Mouse (Mus musculus): ENCODE measurements around the gene Rab26. TPM values are rescaled to one million over a fixed set of nuclear protein-coding genes. Genes with fewer than 3 reads are reported as not detected.
A peak's percentile ranks its signal among the peaks of the same experiment; 100 is the strongest.

Gene Rab26
- polyA plus RNA-seq, 1 experiment from 2014 or later = 0.64 TPM

GRCm38 (mm10) chr17:24529883-24530282, 4.1 kb downstream of the Rab26 start:
- H3K4me2 ChIP-seq = peak overlapping the region; percentile 85
- H3K27ac ChIP-seq (replicated peaks) = peak overlapping the region; percentile 84
- H3K9me3 ChIP-seq (replicated peaks) = no peaks in the 10 kb centered on the region
- peaks cover 21% of the 10 kb centered on the region; the same call in 1 of the 2 replicates for H3K36me3 ChIP-seq (replicated peaks)
- peaks cover 77% of the 10 kb centered on the region for H3K4me1 ChIP-seq (replicated peaks)
- peak overlapping the region; percentile 78 for H3K4me3 ChIP-seq (replicated peaks)
- 17% methylated on average over 5 of the region's 5 CpGs for WGBS (ENCODE audit: insufficient replicate concordance)
- no peak for ATAC-seq (ENCODE audit: insufficient read depth)
- H3K27me3 ChIP-seq = no peaks in the 10 kb centered on the region
- H3K9ac ChIP-seq = peak overlapping the region; percentile 67

GRCm38 (mm10) chr17:24529007-24529451, 5.0 kb downstream of the Rab26 start:
- peaks cover 77% of the 10 kb centered on the region for H3K4me1 ChIP-seq (replicated peaks)
- no peaks in the 10 kb centered on the region for H3K27me3 ChIP-seq
- WGBS (ENCODE audit: insufficient replicate concordance) = 1% methylated on average over 4 of the region's 4 CpGs
- no peak for ATAC-seq (ENCODE audit: insufficient read depth)
- H3K9me3 ChIP-seq (replicated peaks) = no peaks in the 10 kb centered on the region
- peak overlapping the region; percentile 84 for H3K27ac ChIP-seq (replicated peaks)
- peak overlapping the region; percentile 78 for H3K4me3 ChIP-seq (replicated peaks)
- peak overlapping the region; percentile 67 for H3K9ac ChIP-seq
- peak overlapping the region; percentile 85 for H3K4me2 ChIP-seq
- H3K36me3 ChIP-seq (replicated peaks) = peaks cover 21% of the 10 kb centered on the region; the same call in 1 of the 2 replicates

DNA sequence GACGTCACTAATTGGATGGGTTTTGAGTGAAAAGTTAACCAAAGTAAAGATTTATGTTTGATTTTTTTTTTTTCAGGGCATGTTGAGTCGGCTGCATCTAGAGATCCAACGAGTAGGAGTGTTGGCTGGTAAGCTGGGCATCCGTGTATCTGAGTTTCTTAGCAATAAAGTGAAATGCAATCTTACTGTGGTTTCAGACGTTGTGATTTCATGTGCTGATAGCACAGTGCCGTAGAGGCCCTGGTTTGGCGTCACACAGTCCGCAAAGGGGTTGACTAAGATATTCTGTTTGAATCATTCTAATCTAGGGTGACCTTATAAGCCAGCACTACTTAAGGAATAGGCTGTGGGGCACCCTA, 5.5 kb downstream of the Rab26 start:
- no peaks in the 10 kb centered on the region for H3K27me3 ChIP-seq
- H3K9ac ChIP-seq = peak overlapping the region; percentile 67
- peaks cover 21% of the 10 kb centered on the region; the same call in 1 of the 2 replicates for H3K36me3 ChIP-seq (replicated peaks)
- peaks cover 72% of the 10 kb centered on the region for H3K4me1 ChIP-seq (replicated peaks)
- H3K27ac ChIP-seq (replicated peaks) = peak overlapping the region; percentile 84
- no peak for ATAC-seq (ENCODE audit: insufficient read depth)
- H3K4me2 ChIP-seq = peak overlapping the region; percentile 85
- H3K9me3 ChIP-seq (replicated peaks) = no peaks in the 10 kb centered on the region
- H3K4me3 ChIP-seq (replicated peaks) = peak overlapping the region; percentile 78
- WGBS (ENCODE audit: insufficient replicate concordance) = 0% methylated on average over 8 of the region's 8 CpGs

GRCm38 (mm10) chr17:24527723-24528559, 6.1 kb downstream of the Rab26 start, which contains the start of gene Traf7:
Traf7 (minus strand) TSS chr17:24527938.
- Histone ChIP-seq H3K4me2 (peak within 1 kb of the TSS; percentile 85), H3K9me3 (replicated peaks) (no peaks in the 10 kb centered on the region), H3K27ac (replicated peaks) (peak within 1 kb of the TSS; percentile 84), H3K36me3 (replicated peaks) (peaks cover 21% of the 10 kb centered on the region; the same call in 1 of the 2 replicates), H3K9ac (peak within 1 kb of the TSS; percentile 83), H3K4me1 (replicated peaks) (peaks cover 66% of the 10 kb centered on the region), H3K4me3 (replicated peaks) (peak within 1 kb of the TSS; percentile 78), H3K27me3 (no peaks in the 10 kb centered on the region)
- WGBS (ENCODE audit: insufficient replicate concordance) = under 1% methylated on average over 40 of the region's 40 CpGs
- peak; percentile 95 for ATAC-seq (ENCODE audit: insufficient read depth)

DNA sequence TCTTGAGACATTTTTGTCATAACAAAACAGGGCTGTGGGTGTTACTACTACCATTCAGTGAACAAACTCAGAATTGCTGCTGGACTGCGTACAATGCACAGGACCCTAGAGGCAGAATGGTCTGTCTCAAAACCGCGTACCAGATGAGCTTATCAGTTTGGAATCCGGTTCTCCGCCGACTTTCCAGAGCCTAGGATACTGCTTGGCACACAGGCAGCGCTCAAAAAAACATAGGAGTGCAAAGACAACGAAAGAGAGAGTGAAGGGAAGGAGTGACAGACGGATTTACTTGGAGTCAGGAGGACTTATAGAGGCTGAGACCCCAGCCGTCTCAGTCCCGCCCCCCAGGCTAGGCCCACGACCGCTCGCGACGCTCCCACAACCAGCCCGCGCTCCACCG, 6.7 kb downstream of the Rab26 start:
- Histone ChIP-seq H3K27me3 (no peaks in the 10 kb centered on the region), H3K4me2 (peak overlapping the region; percentile 78), H3K36me3 (replicated peaks) (peaks cover 21% of the 10 kb centered on the region; the same call in 1 of the 2 replicates), H3K9ac (peak overlapping the region; percentile 83), H3K9me3 (replicated peaks) (no peaks in the 10 kb centered on the region), H3K4me1 (replicated peaks) (peaks cover 60% of the 10 kb centered on the region), H3K4me3 (replicated peaks) (peak overlapping the region; percentile 78), H3K27ac (replicated peaks) (peak overlapping the region; percentile 75)
- ATAC-seq (ENCODE audit: insufficient read depth) = no peak
- under 1% methylated on average over 18 of the region's 19 CpGs for WGBS (ENCODE audit: insufficient replicate concordance)

DNA sequence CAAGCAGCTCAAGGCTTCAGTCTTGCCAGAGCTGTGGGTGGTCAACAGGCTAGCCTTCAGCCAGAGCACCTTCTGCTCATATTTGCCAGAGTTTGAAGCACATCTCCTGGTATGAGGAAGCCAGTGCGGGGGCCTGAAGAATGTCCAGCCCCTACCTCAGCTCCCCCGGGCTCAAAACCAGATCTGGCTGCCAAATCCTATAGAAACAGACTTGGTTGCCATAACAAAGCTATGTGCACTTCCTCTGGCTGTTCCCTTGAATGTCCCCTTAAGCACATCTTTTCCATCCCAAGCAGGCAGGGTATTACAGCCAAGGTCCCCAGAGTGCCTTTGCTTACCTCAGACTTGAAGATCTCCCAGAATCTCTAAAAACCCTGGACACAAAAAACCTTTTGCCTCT, 9.3 kb downstream of the Rab26 start:
- Histone ChIP-seq H3K4me1 (replicated peaks) (peaks cover 41% of the 10 kb centered on the region), H3K36me3 (replicated peaks) (peaks cover 14% of the 10 kb centered on the region; the same call in 1 of the 2 replicates), H3K4me3 (replicated peaks) (no peak overlapping the region), H3K9me3 (replicated peaks) (no peaks in the 10 kb centered on the region), H3K9ac (no peak overlapping the region), H3K4me2 (no peak overlapping the region), H3K27ac (replicated peaks) (no peak overlapping the region), H3K27me3 (no peaks in the 10 kb centered on the region)
- WGBS (ENCODE audit: insufficient replicate concordance) = 71% methylated on average over 2 of the region's 2 CpGs
- no peak for ATAC-seq (ENCODE audit: insufficient read depth)

- no peak overlapping the region for H3K27ac ChIP-seq (replicated peaks)
- H3K4me3 ChIP-seq (replicated peaks) = no peak overlapping the region
- WGBS (ENCODE audit: insufficient replicate concordance) = 74% methylated on average over 4 of the region's 4 CpGs
- no peak overlapping the region for H3K4me2 ChIP-seq
- peaks cover 8% of the 10 kb centered on the region; the same call in 1 of the 2 replicates for H3K4me1 ChIP-seq (replicated peaks)
- H3K9me3 ChIP-seq (replicated peaks) = no peaks in the 10 kb centered on the region
- no peak overlapping the region for H3K9ac ChIP-seq
- peaks cover 44% of the 10 kb centered on the region for H3K36me3 ChIP-seq (replicated peaks)
- H3K27me3 ChIP-seq = no peaks in the 10 kb centered on the region
- no peak for ATAC-seq (ENCODE audit: insufficient read depth)
Observed at GRCm38 (mm10) chr17:24520450-24520849, 13.6 kb downstream of the Rab26 start.

DNA sequence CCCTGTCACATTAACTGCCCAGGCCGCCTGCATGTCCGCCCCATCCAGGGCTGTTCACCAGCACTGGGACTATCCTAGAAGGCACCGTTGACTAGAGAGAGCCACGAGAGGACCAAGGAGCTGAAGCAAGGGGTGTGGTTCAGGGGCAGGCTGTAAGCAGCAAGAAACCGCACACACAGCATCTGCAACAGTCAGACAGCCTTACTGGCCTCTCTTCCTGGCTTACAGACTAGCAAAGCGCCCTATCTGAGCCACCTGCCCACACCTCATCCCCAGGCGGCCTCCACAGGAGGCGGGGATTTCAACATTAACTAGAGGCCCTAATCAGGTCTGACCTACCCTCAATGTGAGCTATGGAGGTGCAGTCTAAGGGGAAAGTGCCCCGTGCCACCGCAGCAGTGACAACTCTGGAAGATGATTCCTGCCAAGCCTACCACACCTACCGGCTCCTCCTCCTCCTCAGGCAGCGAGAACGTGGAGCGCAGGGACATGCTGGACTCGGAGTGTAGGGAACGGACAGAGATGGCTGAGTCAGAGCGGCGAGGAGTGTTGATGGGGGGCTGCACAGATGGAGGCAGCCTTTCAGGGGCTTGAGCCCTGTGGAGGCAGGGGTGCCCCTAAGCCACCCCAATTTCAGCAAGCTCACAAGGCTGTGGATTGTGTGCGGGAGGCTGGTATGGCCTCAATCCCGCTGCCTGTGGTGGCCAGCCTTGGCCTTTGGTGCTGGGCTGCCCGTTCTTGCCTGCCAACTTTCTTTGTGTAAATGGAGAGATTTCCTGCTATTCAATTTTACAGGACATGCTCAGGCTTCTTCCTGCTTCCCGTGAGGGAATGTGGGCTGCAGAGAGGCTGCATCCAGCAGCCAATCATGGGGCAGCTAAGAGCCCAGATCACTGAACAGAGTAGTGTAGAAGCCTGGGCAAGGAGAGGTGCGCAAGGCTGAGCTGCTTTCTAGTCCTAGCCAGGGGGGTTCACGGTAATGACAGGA, 19.4 kb downstream of the Rab26 start:
- Histone ChIP-seq H3K4me1 (replicated peaks) (no peaks in the 10 kb centered on the region; the same call in 1 of the 2 replicates), H3K4me2 (no peak overlapping the region), H3K27me3 (no peaks in the 10 kb centered on the region), H3K27ac (replicated peaks) (0 out of 2 replicates have a peak overlapping the region, but pooled peaks have one; percentile 11), H3K9ac (no peak overlapping the region), H3K36me3 (replicated peaks) (peaks cover 95% of the 10 kb centered on the region), H3K9me3 (replicated peaks) (no peaks in the 10 kb centered on the region), H3K4me3 (replicated peaks) (no peak overlapping the region)
- WGBS (ENCODE audit: insufficient replicate concordance) = 75% methylated on average over 24 of the region's 24 CpGs
- ATAC-seq (ENCODE audit: insufficient read depth) = peak; percentile 25; the same call in 1 of the 2 replicates

DNA sequence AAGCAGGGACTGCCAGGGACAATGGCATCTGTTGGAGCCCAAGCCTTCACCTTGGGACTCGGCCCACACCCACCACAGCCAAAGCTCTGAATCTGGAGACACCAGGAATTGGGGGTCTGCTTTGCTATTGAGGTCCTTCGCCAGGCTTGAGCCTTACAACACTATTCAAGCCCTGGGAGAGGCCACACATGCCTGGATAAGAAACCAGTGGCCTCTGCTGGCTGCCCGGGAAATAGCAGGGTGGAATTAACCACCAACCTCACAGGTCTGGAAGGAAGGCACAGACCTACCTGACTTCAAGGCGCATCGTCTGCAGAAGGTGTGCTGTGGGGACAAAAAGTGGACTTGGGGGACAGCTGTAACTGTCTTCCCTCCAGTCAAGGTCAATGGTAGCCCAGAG, 20.4 kb downstream of the Rab26 start:
- H3K36me3 ChIP-seq (replicated peaks) = peaks cover 98% of the 10 kb centered on the region
- no peak overlapping the region for H3K27ac ChIP-seq (replicated peaks)
- no peaks in the 10 kb centered on the region for H3K9me3 ChIP-seq (replicated peaks)
- 52% methylated on average over 5 of the region's 5 CpGs for WGBS (ENCODE audit: insufficient replicate concordance)
- H3K4me2 ChIP-seq = no peak overlapping the region
- no peaks in the 10 kb centered on the region; the same call in 1 of the 2 replicates for H3K4me1 ChIP-seq (replicated peaks)
- no peak for ATAC-seq (ENCODE audit: insufficient read depth)
- H3K4me3 ChIP-seq (replicated peaks) = no peak overlapping the region
- no peak overlapping the region for H3K9ac ChIP-seq
- H3K27me3 ChIP-seq = no peaks in the 10 kb centered on the region

DNA sequence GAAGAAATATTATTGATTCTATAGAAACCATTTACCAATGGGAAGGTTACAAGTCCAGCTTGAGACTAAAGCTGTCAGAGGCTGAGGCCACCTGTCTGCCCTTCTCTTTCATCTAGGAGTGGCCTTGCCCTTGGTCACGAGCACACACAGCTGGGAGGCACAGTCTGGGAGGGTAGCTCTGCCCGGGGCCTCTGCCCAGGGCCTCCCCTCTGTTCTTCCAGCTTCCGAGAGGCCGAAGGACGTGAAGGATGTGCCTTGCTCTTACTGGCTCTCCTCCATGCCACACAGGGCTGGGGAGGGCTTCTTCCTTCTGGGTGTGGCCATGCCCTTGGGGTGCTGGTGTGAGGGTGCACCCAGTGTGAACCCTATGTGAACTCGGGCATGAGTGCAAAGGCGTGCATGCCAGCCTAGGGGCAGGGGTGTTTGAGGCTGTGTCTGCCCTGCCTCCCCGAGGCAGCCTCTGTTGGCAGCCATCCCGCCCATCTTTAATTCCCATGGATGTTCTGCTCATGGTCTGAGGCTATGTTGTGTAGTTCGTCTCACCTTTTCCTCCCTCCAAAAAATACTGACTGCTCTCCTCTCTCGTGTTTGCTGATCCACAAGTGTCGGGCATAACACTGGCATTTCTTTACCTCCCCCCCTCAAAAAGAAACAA, 26.1 kb downstream of the Rab26 start:
- Histone ChIP-seq H3K9ac (no peak overlapping the region), H3K36me3 (replicated peaks) (peaks cover 51% of the 10 kb centered on the region), H3K27me3 (no peaks in the 10 kb centered on the region), H3K4me3 (replicated peaks) (no peak overlapping the region), H3K4me1 (replicated peaks) (peaks cover 18% of the 10 kb centered on the region), H3K9me3 (replicated peaks) (no peaks in the 10 kb centered on the region), H3K27ac (replicated peaks) (no peak overlapping the region), H3K4me2 (no peak overlapping the region)
- no peak for ATAC-seq (ENCODE audit: insufficient read depth)
- WGBS (ENCODE audit: insufficient replicate concordance) = 77% methylated on average over 12 of the region's 12 CpGs
